In the genomic region with DNA sequence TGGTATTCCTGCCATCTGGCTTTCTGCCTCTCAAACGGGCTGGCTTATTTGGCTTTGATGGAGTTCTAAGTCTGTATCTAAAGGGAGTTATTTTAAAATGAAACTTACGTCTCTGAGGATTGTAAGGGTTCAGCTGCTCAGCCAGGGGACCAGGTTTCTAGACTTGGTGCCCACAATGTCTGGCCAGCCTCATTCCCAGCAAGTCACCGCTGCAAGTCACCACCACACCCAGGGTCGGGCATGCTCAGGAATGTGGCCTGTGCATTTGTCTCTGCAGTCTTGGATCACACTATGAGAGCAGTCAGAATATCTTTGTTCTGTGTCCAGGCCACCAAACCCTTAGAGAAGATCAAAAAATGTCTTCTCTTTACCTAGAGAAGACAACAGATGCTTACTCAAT, we compare ENCODE assay signal across 20 mouse cellular contexts.
DNase-seq lines count a peak whose midpoint lies in the region; TF ChIP-seq lines count a peak whose summit lies in the region.
"Had no signal": no experiment of that assay in that cellular context is flagged by ENCODE, and none has a peak within 500 bp of the region (broad histone marks: within the 10 kb centered on the region; RNA-seq: fewer than 3 reads in every experiment).

No protein-coding gene starts in this region.

- H3K36me3 ChIP-seq in spleen, adult 2 months (ENCODE audit: control insufficient read depth, insufficient read depth, low read length): no peaks in the 10 kb centered on the region
- peaks cover 8% of the 10 kb centered on the region; the same call in 1 of the 2 replicates for H3K36me3 ChIP-seq in ES-Bruce4 (ENCODE audit: control insufficient read depth, insufficient read depth, low read length, poor library complexity, severe bottlenecking)
- H3K36me3 ChIP-seq: embryonic facial prominence, embryonic 13.5 days; forebrain, embryonic 12.5 days; heart, embryonic 13.5 days; hindbrain, embryonic 12.5 days had no signal

- DNase-seq in layer of hippocampus, adult 2 months (ENCODE audit: low spot score in 2 of 2): no peak
- no peak for DNase-seq in layer of hippocampus, postnatal 36 days
- DNase-seq in spleen, adult 2 months (ENCODE audit: low read depth in 1 of 2, low spot score in 2 of 2): no peak
- no peak for DNase-seq in spleen, adult 18-20 months
- no peak for DNase-seq in cerebellum, adult 18-20 months
- DNase-seq: adrenal gland, adult 2 months; adrenal gland, postnatal 36 days; cerebellum, adult 11-12 months; cerebellum, adult 9-11 months; cerebellum, postnatal 36 days; gastrocnemius, postnatal 25 days; heart, postnatal 36 days had no signal

- no peak for TF ChIP-seq POLR2A in spleen, adult 2 months (IDR thresholded peaks at IDR 0.05; ENCODE audit: low read depth, low read length)
- TF ChIP-seq POLR2A in ES-Bruce4 (IDR thresholded peaks at IDR 0.05; ENCODE audit: insufficient read depth, low read length): no peak
- no peak for TF ChIP-seq POLR2A in bone marrow, adult 2 months (IDR thresholded peaks at IDR 0.05; ENCODE audit: borderline replicate concordance, control insufficient read depth, low read depth, low read length)

- TF ChIP-seq CTCF in layer of hippocampus, adult 2 months (conservative IDR thresholded peaks at IDR 0.05): no peak
- TF ChIP-seq CTCF in spleen, adult 2 months (IDR thresholded peaks at IDR 0.05; ENCODE audit: extremely low read depth, insufficient read depth, insufficient read length, insufficient replicate concordance): no peak
- no peak for TF ChIP-seq CTCF in ES-Bruce4 (IDR thresholded peaks at IDR 0.05; ENCODE audit: low read depth, low read length)
- no peak for TF ChIP-seq CTCF in bone marrow, adult 2 months (IDR thresholded peaks at IDR 0.05; ENCODE audit: control insufficient read depth, insufficient read depth, low read length)

- WGBS in spleen, adult 2 months: 71% methylated on average over 4 of the region's 4 CpGs
- 65% methylated on average over 4 of the region's 4 CpGs for WGBS in bone marrow, adult 2 months

- no peaks in the 10 kb centered on the region for H3K27me3 ChIP-seq in spleen, adult 2 months (ENCODE audit: control insufficient read depth, insufficient read depth, low read length)
- H3K27me3 ChIP-seq in ES-Bruce4 (ENCODE audit: control insufficient read depth, insufficient read depth, low read length, poor library complexity, severe bottlenecking): no peaks in the 10 kb centered on the region
- H3K27me3 ChIP-seq: embryonic facial prominence, embryonic 13.5 days; forebrain, embryonic 12.5 days; heart, embryonic 13.5 days; Patski had no signal

- H3K27ac ChIP-seq in layer of hippocampus, adult 2 months: peak overlapping the region; percentile 46; the same call in 1 of the 2 replicates
- H3K27ac ChIP-seq in spleen, adult 2 months (ENCODE audit: insufficient read depth, low read length): peak overlapping the region; percentile 72
- peak overlapping the region; percentile 96 for H3K27ac ChIP-seq in ES-Bruce4 (ENCODE audit: insufficient read depth, low read length)
- H3K27ac ChIP-seq in bone marrow, adult 2 months (ENCODE audit: control insufficient read depth, insufficient read depth, low read depth, low read length, poor library complexity): peak overlapping the region; percentile 75
- H3K27ac ChIP-seq: embryonic facial prominence, embryonic 13.5 days; forebrain, embryonic 12.5 days; heart, embryonic 13.5 days; hindbrain, embryonic 12.5 days; hindbrain, postnatal 0 days had no signal

- H3K9ac ChIP-seq in ES-Bruce4 (ENCODE audit: low read depth, poor library complexity, severe bottlenecking): peak overlapping the region; percentile 88
- H3K9ac ChIP-seq: embryonic facial prominence, embryonic 13.5 days; forebrain, embryonic 12.5 days; heart, embryonic 13.5 days; hindbrain, embryonic 12.5 days had no signal

- no peaks in the 10 kb centered on the region for H3K9me3 ChIP-seq in ES-Bruce4 (replicated peaks; ENCODE audit: control insufficient read depth, insufficient read depth, low read length, poor library complexity, severe bottlenecking)
- H3K9me3 ChIP-seq: embryonic facial prominence, embryonic 13.5 days; forebrain, embryonic 12.5 days; heart, embryonic 13.5 days; hindbrain, embryonic 12.5 days had no signal

- H3K4me1 ChIP-seq in spleen, adult 2 months (ENCODE audit: control insufficient read depth, insufficient read depth, insufficient read length): peaks cover 42% of the 10 kb centered on the region; the same call in 1 of the 2 replicates
- peaks cover 4% of the 10 kb centered on the region for H3K4me1 ChIP-seq in ES-Bruce4 (ENCODE audit: control insufficient read depth, insufficient read depth, low read length)
- H3K4me1 ChIP-seq in bone marrow, adult 2 months (ENCODE audit: control insufficient read depth, insufficient read depth, low read length): peaks cover 7% of the 10 kb centered on the region

- H3K4me3 ChIP-seq in layer of hippocampus, adult 2 months: no peak overlapping the region
- H3K4me3 ChIP-seq in spleen, adult 2 months (ENCODE audit: extremely low read depth, insufficient read depth, insufficient read length): no peak overlapping the region
- peak overlapping the region; percentile 76 for H3K4me3 ChIP-seq in ES-Bruce4 (ENCODE audit: low read depth, low read length)
- H3K4me3 ChIP-seq in bone marrow, adult 2 months (replicated peaks; ENCODE audit: control insufficient read depth, low read depth, low read length): no peak overlapping the region
- H3K4me3 ChIP-seq: embryonic facial prominence, embryonic 13.5 days; forebrain, embryonic 12.5 days; heart, embryonic 13.5 days; hindbrain, embryonic 12.5 days had no signal

- no peak for TF ChIP-seq EP300 in ES-Bruce4 (IDR thresholded peaks at IDR 0.05; ENCODE audit: insufficient read depth, low read depth, low read length)

Comparison
In these comparisons a context has a peak if more than half of its experiments do, and no peak if none do; other contexts are left out.
1. H3K27ac ChIP-seq: peak in every context shown above with its lines; median percentile 96 in ES-Bruce4; 75 in bone marrow, adult 2 months; 72 in spleen, adult 2 months; 46 in layer of hippocampus, adult 2 months.